Mouse (Mus musculus) c-Kit-positive CD71-positive TER-119-positive erythroid progenitor cells, embryonic 14.5 days (primary cell): ENCODE data around the gene Sprn.
"Not testable (repeated sequence)": the region's sequence is repeated elsewhere in the genome, so short reads cannot be mapped to it uniquely, and the experiment has no call there.

ENCODE experiments used
- DNase-seq: peaks from one replicate; pipeline ENCODE4 v3.0.0-alpha.2; 2013; ENCODE audit warnings: low spot score

Sprn gene

DNA sequence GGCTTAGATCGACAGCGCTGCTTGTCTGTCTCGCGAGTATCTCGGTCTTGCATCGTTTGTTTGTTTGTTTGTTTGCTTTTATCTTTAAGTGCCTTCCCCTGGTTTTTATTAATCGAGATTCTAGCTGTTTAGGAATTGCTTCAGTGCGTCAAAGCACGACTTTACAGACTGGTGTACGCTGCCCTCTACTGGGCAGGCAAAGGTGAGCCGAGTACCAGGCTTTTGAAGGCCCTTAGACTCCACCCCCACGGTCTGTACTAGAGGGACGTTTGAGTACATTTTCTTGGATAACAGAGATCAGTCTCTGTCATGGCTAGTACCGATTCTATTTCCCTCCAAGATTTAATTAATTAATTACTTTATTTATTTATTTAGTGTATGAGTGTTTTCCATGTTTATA is 13.3 kb downstream of the Sprn start:
- peak; percentile 66 for DNase-seq

DNA sequence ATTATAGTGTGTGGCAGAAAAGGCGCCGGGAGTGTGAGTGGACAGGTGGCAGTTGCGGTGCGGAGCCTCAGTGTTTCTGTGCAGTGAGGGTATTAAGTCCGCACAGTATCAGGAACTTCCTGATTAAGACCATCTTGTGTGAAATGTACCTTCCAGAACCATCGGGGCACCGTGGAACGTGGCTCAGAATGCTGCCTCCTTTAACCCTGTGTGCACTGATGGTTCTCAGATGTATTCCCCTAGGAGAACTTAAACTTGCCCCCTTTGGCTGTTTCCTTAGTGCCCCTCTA is 16.7 kb downstream of the Sprn start:
- peak; percentile 28 for DNase-seq

DNA sequence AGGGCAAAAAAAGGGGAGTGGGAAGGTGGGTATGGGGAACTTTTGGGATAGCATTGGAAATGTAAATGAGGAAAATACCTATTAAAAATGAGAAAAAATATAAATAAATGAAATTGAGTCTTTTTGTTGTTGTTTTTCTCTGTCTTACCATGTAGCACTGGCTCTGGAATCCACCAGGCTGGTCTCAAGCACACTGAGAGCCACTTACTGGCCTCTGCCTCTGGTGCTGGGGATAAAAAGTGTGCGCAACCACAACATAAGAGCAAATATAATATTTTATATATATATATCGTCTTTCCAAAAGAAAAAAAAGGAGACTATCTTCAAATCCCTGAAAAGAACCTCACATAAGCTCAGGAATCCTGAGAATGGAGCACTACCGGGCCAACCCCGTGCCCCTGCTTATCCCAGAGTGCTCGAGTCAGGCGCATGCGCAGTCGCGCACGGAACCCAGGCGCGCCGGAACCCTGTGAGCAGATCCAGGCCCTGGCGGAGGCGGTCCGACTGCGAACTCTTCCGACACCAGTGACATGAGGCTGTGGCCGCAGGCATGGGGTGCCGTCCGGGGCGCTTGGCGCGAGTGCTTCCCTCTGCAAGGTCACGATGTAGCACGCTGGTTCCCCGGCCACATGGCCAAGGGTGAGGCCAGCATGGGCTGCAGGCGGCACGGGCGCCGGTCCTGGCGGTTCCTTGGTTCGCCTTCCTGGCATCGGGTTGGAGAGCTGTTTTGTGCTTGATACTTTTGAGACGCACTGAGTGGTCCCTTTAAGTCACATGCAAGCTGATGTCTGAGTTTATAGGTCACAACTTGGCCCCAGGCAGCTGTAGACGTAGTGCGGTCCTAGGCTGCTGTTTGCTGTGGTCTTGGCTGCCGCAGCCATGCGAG is 17.3 kb downstream of the Sprn start, which contains the start of gene Mtg1:
Gene Mtg1, plus strand, starts transcription at position 430 of the 886 bp plus-strand sequence.
- DNase-seq: peak; percentile 92

DNA sequence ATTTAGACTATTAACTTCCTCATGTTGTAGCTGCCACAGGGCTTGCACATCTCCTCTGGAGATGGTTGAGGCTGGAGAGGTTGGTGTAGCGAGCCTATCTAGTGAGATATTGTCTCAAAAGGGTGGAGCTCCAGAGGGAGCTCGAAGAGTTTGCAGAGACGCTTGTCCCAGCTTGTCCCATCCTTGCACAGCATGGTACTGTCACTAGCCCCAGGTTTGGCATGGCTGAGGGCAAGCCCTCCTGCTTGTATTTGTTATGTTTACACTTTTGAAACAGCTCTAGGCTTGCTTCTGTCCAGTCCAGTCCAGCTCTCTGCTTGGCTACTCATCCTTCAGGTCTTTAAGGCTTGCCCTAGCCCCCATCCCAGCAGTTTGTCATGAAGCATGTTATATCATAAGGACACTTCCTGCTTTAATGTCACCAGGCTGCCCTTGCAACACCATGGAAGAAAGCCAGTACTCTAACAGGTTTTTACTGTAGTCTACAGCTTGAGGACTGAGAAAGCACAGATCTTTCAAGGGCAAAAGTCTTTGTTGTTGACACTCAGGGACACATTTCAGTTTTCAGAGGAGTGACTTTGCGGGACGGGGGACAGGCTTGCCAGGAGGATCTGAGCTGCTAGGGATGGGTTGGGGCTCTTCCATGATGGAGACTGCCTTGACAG is 19.4 kb downstream of the Sprn start:
- DNase-seq: no peak

DNA sequence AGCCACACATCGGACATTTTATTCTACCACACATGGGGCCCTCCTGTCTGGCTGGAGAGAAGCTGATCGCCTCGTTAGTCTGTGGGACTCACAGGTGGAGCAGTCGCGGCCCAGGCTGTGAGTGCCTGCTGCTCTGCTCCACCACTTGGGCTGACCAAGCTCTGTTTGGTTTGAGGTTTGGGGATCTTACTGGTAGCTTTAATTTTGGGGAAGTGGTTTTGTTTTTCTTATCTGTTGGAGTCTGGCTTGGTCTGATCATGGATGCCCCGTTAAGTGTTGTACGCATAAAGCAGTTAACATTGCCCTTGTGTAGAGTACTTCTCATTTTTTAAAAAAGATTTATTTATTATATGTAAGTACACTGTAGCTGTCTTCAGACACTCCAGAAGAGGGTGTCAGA is 20.6 kb downstream of the Sprn start:
- not testable (repeated sequence) for DNase-seq

DNA sequence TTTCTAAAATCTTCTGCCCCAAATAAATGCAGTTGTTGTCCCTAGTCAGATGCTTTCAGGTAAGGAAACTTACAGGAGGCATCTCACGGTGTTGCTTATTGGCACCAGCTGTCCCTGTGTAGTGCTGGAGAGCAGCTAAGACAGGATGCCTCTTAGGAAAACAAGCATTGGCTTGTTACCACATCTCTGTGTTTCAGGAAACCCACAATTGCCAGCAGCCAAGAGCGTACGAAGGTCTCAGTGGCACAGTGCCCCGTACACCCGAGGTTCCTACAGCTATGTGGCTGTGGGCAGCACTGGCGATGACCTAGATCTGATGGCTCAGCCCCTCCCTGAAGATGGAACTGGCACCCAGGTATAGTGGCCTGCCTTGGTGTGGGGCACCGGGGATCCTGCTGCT is 22.5 kb downstream of the Sprn start:
- DNase-seq: not testable (repeated sequence)

DNA sequence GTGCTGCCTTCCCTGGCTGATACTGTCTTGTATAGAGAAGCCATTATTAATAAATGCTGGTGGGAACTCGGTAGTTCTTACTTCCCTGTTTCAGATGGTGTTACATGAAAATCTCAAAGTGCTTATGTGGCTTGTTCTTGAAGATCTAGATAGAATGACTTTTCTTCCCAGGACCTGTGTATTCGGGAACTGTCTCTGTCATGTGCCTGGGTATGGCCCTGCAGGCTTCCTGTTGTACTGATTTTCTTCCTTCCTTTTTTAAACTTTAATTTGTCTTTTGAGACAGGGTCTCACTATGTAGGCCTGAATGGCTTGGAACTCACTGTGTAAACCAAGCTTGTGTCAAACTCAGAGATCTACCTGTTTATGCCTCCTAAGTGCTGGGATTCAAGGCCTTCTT is 26.8 kb downstream of the Sprn start:
- no peak for DNase-seq

DNA sequence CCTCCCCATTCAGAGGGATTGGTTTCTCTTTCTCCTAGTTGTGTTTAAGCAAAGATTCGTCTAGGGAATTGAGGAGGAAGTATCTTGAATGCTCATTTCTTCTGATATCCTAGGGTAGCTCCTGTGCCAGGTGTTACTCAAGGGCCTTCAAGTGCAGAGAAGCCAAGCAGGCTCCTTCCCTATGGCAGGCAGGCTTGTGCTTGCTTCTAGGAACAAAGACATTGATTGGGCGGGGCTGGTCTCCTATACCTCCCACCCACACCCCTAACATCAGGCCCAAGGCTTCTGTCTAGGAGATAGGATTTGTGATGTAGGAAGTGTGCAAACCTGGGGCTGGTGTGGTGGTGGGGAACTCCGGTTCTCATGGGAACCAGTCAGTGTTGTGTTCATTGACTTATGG is 27.7 kb downstream of the Sprn start:
- no peak for DNase-seq

DNA sequence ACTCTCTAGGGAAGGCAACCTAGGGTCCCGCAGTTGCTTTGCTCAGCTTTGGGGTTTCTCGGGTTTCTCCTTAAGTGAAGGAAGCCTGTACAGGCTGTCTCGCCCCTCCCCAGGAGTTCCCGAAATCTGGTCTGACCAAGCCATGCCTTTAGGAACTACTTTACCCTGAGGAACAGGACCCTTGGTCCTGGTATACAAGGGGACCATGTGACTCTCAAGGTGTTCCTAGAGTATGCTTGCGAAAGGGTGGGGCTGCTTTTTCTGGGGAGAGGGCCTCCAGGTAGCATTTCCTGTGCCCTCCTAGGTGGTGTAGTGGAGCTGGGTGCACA is 28.7 kb downstream of the Sprn start:
- DNase-seq: no peak

DNA sequence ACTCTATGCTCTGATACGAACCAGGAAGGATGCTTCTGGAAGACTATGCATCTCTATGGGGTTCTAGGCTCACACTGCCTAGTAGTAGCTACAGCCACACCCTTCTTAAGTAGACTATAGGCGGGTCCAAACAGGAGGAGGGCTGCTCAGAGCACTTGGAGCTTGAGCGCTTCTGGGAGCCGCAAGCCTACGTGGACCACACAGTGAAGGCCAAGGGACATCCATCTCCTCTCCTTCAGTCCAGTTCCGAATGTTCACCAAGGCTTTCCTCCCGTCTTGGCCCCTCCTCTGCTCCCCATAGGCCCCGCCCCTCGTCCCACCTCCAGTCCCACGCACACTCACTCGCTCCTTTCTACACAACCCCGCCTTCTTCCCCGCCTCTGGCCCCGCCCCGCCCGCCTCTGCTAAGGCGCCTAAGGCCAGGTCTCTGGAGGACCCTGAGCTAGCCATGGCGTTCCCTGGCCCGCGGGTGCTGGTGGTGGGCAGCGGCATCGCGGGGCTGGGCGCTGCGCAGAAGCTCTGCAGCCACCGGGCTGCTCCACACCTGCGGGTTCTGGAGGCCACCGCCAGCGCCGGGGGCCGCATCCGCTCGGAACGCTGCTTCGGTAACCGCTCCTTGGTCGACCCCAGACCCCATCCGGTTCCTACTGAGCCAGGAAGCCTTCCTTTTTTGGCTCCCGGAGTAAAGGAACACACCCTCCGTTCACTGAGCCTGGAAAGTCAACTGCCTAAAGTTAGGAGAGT is 29.2 kb downstream of the Sprn start:
- DNase-seq: peak; percentile 87

DNA sequence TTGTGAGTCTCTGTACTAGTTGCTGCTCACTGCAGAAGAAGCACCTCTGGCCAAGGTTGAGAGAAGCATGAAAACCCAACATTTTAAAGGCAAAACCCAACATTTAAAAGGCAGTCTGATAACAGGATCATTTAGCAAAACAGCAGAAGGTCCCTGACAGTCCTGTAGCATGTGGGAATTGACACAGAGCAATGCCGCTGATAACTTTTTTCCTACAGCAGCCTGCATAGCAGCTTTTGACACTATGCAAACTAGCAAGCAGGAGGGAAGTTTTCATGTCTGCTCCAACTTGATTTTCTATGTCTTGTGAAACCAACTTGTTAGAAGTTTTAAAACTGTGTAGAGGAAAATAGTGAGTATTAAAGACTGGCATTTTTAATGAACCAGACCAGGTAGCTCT is 30.3 kb downstream of the Sprn start:
- DNase-seq: no peak

DNA sequence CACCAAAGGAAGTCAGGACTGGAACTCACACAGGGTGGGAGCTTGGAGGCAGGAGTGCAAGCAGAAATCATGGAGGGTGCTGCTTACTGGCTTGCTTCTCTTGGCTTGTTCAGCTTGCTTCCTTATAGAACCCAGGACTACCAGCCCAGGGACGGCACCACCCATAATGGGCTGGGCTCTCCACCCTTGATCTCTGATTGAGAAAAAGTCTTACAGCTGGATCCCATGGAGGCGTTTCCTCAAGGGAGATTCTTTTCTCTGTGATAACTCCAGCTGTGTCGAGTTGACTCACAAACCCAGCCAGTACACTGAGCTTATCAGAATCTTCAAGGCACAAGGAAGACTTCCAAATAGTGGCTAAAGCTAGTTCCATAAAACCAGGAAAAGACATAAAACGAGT is 31.9 kb downstream of the Sprn start:
- no peak for DNase-seq

DNA sequence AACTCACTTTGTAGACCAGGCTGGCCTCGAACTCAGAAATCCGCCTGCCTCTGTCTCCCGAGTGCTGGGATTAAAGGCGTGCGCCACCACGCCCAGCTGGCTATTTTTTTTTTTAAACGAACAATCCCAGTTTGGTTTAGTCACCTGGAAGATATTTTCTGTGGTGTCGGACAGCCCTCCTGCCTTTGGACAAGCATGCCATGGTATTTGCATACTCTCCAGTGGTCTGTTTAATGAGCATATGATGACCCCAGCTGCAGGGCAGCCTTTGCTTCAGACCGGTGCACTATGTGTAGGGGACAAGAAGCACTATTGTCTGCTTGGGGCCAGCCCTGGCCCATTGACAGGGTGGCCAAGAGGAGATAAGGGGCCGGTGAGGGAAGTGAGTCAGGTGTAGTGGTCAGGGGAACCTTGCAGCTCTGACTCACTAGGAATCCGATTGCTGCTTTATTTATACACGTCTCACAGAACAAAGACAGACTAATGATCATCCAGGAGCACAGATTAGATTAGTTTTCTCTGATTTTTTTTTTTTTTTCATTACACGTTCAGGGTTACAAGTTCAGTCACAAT is 33.3 kb downstream of the Sprn start:
- no peak for DNase-seq

DNA sequence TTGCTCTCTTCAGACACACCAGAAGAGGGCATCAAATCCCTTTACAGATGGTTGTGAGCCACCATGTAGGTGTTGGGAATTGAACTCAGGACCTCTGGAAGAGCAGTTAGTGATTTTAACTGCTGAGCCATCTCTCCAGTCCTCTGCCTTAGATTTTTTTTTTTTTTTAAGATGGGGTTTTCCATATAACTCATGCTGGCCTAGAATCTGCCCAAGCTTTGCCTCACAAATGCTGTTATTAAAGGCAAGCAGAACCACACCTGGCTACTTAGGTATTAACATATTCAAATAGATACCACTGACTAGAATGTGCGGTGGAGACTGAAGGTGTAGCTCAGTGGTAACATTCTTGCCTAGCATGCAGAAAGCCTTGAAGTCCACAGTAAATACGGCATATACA is 34.2 kb downstream of the Sprn start:
- no peak for DNase-seq

DNA sequence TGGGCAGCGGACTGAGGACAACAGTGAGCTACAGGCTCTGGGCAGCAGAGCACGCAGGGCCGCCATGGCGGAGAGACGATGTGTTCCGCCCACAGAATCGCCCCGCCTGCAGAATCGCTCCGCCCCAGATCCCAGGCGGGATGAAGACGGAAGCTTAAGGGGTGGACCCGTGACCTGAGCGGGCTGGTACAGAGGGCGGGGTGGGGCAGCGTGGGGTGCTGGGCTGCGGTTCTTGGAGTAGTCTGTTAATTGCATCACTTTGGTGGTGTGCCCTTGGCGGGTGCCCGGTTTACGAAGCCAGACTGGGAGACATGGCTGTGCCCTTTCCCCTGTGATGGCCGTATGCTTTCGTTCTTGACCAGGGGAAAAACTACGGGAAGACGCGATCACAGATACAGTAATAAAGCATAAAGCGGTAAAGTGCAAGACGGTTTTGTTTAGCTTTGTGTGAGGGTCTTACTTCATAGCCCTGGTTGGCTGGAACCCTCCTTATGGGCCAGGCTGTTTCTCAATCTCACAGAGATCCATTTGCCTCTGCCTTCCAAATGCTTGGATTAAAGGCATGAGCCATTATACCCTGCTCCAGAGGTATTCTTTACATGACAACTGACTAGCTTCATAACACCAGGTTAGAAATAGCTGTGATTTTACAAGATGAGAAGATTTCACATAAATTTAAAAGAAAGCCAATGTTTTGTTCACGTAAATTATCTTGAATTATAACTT is 38.2 kb downstream of the Sprn start, which contains the start of gene Echs1:
Gene Echs1, minus strand, starts transcription at position 148 of the 726 bp plus-strand sequence.
- peak; percentile 90 for DNase-seq

DNA sequence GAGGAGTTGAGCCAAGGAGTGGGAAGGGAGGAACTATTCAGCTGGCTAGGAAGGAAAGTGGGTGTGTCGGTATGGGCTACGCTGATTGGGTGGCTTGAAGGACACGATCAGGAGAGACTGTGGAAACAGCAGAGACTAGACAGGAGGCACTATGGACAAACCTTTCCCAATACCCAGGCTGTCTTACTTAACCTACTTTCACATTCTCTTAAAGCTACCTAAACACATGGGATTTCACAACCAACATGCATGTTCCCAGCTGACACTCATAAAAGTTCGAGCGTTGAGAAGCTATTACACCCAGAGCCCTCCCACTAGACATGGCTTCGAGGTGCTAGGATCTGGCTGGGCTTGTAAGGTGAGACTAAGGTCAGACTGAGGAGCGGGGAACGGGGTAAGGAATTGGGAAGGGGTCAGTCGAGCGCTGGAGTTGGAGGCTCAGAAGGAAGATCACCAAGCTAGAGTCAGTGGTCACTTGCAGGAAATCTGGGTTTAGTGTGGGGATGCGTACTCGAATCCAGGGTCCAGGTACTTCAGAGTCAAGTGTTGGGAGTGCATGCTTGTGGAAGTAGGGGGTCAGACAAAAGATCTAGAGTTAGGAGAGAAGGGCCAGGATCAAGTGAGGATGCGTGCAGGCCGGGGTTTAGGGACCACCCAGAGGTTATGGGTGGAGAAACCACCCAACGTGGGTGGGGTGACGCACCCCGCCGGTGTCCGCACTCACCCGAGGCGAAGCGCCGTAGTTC is 38.9 kb downstream of the Sprn start, which contains the start of gene Paox:
Gene Paox, plus strand, starts transcription at position 217 of the 746 bp plus-strand sequence.
- peak; percentile 76 for DNase-seq

DNA sequence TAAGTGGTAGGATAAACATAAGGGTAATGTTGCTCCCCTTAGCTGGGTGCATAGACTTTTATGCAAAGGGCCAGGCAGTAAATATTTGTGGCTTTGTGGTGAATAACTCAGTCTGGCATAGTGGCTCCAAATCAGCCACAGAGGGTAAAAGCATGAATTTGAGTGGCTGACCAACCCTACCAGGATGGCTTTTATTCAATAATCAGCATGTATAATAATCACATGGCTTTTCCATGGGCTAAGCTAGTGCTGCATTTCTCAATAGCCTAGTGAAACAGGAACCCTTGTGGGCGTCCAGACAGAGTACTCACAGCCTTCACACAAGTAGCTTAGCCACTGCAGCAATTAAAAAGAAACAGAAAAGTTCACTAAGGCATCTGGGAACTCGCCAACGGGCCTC is 42.7 kb downstream of the Sprn start:
- no peak for DNase-seq

DNA sequence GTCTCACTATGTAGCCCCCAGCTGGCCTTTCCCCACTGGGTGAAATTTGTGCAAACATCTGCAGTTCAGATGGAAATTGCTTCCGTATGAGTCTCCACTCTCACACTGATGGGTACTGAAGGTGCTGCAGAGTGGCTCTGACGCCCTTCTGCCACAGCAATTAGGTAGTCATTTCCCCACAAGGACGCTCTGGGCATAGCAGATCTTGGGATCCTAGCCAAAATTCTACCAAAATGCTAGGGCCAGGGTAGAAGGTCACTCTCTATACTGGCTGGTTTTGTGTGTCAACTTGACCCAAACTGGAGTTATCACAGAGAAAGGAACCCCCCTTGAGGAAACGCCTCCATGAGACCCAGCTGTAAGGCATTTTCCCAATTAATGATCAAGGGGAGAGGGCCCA is 50.7 kb downstream of the Sprn start:
- no peak for DNase-seq

DNA sequence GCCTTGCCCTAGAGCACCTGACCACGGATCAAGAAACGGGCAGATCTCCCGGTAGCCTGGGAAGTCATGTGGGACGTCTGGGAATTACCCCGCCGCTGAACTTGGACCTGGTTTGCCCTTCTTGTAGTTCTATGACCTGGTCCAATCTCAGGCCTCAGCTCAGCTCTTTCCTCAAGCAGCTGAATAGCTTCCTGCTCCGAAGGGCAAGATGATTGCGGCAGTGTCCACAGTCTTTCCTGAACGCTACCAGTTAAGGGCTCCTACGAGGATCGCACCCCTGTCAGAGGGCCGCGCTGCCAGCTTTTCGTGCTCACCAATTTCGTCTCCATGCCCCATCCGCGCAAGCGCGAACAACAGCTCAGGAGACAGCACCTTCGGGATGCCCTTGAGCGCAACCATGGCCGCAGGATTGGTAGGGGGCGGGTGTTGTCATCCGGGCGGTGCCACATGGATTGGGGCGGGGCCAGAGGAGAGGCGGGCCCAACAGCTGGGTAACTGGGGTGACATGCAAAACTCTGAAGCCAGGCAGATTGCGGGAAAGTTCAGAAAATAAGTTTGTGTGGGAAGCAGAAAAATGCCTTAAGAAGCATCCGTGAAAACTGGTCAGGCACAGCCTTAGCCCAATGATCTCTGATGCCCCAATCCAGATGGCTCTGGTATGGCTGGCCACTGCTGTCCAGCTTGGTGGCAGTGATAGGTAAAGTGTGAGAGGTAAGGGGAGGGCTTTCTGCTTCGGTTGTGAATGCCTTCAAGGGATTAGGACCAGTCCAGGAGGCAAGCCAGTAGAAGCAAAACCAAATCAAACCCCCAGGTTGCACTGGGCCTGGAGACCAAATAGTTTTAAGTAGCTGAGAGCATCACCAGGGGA is 52.5 kb downstream of the Sprn start, which contains the start of gene Fuom:
Gene Fuom, minus strand, starts transcription at position 449 of the 868 bp plus-strand sequence.
- DNase-seq: peak; percentile 75

DNA sequence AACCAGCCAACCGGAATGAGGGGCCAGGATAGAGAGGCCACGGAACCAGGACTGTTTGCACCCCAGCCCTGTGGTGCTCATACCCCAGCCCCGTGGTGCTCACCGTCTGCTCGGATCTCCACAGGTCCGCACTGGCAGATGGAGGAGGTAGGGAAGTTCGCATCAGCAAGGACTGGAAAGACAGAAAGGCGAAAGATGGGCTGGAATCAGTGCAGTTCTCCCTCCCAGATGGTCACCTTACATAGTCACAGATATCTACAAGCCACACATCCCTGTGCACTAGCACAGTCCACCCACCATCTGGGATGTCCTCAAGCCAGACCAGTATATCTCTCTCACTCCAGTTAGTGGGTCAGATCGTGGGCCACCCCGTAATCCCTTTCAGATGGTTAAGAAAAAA is 53.2 kb downstream of the Sprn start:
- no peak for DNase-seq
